Mouse (Mus musculus) stomach, embryonic 15.5 days (tissue): Measurements from ENCODE around the gene Smarcal1. TPM values are rescaled to one million over a fixed set of nuclear protein-coding genes. Genes with fewer than 3 reads are reported as not detected.

Experiments
- ATAC-seq: fragments of 200-750 bp; cut with Nextera tagmentation; 2 replicates; pipeline ENCODE4 v1.8.0; 2017; ENCODE audit warnings: low read depth, moderate number of reproducible peaks, moderate TSS enrichment; ENCODE audit not compliant: insufficient read depth, low FRiP score
- H3K27ac ChIP-seq: fragments of 300-500 bp; sonication (generic); 2 replicates; pipeline ENCODE4 v1.5.1; 2015; ENCODE audit warnings: mild to moderate bottlenecking, inconsistent platforms
- H3K27me3 ChIP-seq: fragments of 300-500 bp; sonication (generic); replicated peaks from 2 replicates; pipeline ENCODE4 v1.6.1; 2015; ENCODE audit warnings: inconsistent platforms
- H3K36me3 ChIP-seq: fragments of 300-500 bp; sonication (generic); 2 replicates; pipeline ENCODE4 v1.6.1; 2015; ENCODE audit warnings: inconsistent platforms
- H3K4me1 ChIP-seq: fragments of 300-500 bp; sonication (generic); 2 replicates; pipeline ENCODE4 v1.6.1; 2015; ENCODE audit warnings: inconsistent platforms
- H3K4me2 ChIP-seq: fragments of 300-500 bp; sonication (generic); 2 replicates; pipeline ENCODE4 v1.6.1; 2015; ENCODE audit warnings: mild to moderate bottlenecking, inconsistent platforms
- H3K4me3 ChIP-seq: fragments of 300-500 bp; sonication (generic); replicated peaks from 2 replicates; pipeline ENCODE4 v1.5.1; 2015; ENCODE audit warnings: inconsistent platforms
- H3K9ac ChIP-seq: fragments of 300-500 bp; sonication (generic); 2 replicates; pipeline ENCODE4 v1.6.1; 2015; ENCODE audit warnings: inconsistent platforms
- H3K9me3 ChIP-seq: fragments of 300-500 bp; sonication (generic); 2 replicates; pipeline ENCODE4 v1.6.1; 2016; ENCODE audit warnings: inconsistent platforms
- WGBS: fragments of 180-500 bp; shearing (Covaris S2); methylation state at CpG from one replicate; pipeline ENCODE4 v1.1.7; 2015; 5-methylcytosine and 5-hydroxymethylcytosine counted together
- polyA plus RNA-seq: library from polyadenylated mRNA; unstranded; fragments of >200 nt; fragmentation: Nextera tagmentation; extraction: Ambion mirVana; gene quantifications from 2 replicates; pipeline ENCODE4 v1.2.1, GENCODE M21; 2015

The Smarcal1 gene
- polyA plus RNA-seq, 1 experiment from 2014 or later = 18.2 TPM

DNA sequence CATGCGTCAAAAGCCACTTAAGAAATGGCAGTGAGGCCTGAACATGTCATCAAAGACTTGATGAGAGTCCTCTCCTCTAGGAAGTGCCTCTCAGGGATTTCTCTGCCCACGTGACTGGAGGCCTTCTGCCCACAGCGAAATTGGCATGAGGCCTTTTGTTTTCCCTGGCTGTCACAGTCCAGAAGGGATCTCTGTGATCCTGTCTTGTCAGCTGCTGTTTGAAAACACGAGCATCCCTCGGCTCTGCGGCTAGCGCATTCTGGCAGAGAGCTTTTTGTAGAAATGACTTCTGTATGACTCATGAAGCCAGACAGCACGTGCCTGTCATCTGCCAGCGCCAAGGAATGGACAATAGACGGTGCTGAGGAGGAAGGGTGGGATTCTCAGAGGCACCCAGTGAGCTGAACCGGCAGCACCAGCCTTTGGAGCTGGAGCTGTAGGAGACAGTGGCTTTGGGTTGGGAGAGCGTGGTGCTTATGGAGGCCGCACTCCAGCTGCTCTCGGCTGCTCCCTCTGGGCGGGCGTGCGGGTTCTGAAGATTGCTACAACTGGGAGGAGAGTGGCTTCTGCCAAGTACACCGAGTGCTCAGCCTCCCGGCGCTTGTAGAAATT is 10.4 kb downstream of the Smarcal1 start:
- 83% methylated on average over 20 of the region's 20 CpGs for WGBS
- Histone ChIP-seq H3K9ac (no peak overlapping the region), H3K27me3 (no peaks in the 10 kb centered on the region), H3K4me2 (no peak overlapping the region), H3K4me3 (no peak overlapping the region), H3K4me1 (no peaks in the 10 kb centered on the region), H3K27ac (no peak overlapping the region), H3K9me3 (no peaks in the 10 kb centered on the region), H3K36me3 (peaks cover 34% of the 10 kb centered on the region)
- peak; percentile 14; the same call in 1 of the 2 replicates for ATAC-seq

DNA sequence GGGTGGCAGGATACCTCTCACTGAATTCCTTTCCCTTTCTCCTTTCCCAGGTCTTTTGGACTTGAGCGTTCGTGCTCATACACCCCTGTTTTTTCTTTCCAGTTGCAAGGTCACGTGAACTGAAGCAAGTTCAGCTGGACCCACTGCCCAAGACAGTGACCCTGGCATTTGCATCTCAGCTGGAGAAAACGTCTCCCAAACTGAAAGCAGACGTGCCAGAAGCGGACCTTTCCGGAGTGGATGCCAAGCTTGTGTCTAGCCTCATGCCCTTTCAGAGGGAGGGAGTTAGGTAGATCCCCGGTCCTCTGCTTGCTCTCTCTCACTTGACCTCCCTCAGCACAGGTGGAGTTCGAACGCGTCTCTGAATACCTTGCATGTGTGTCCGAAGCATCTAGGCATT is 12.6 kb downstream of the Smarcal1 start:
- 0 out of 2 replicates have a peak, but pooled peaks cover 8% of the 10 kb centered on the region for H3K4me1 ChIP-seq
- H3K9ac ChIP-seq = no peak overlapping the region
- H3K4me2 ChIP-seq = no peak overlapping the region
- no peak for ATAC-seq
- no peaks in the 10 kb centered on the region for H3K9me3 ChIP-seq
- 91% methylated on average over 12 of the region's 12 CpGs for WGBS
- H3K4me3 ChIP-seq = no peak overlapping the region
- peaks cover 29% of the 10 kb centered on the region for H3K36me3 ChIP-seq
- no peaks in the 10 kb centered on the region for H3K27me3 ChIP-seq
- H3K27ac ChIP-seq = no peak overlapping the region

DNA sequence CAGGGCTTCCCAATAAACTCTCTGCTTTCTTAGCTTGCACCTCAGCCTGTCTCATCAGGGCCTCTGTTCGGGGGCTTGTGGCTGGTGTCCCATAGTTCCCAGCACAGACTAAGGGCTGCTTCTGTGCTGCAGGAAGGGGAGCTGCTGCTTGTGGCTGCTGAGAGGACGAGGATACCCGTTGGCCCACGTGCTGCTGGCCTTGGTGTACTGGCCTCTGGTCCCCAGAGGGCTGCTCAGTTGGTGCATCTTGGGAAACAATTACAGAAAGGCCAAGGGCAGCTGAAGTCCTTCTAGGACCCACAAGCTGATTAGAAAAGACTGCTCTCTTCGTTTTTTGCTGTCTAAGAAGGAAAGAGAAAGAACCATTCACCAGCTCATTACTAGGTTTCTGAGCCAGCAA is 13.2 kb downstream of the Smarcal1 start:
- Histone ChIP-seq H3K36me3 (peaks cover 27% of the 10 kb centered on the region), H3K4me2 (no peak overlapping the region), H3K4me3 (no peak overlapping the region), H3K27me3 (no peaks in the 10 kb centered on the region), H3K4me1 (0 out of 2 replicates have a peak, but pooled peaks cover 8% of the 10 kb centered on the region), H3K27ac (no peak overlapping the region), H3K9ac (no peak overlapping the region), H3K9me3 (no peaks in the 10 kb centered on the region)
- no peak for ATAC-seq
- WGBS = 73% methylated on average over 5 of the region's 5 CpGs

DNA sequence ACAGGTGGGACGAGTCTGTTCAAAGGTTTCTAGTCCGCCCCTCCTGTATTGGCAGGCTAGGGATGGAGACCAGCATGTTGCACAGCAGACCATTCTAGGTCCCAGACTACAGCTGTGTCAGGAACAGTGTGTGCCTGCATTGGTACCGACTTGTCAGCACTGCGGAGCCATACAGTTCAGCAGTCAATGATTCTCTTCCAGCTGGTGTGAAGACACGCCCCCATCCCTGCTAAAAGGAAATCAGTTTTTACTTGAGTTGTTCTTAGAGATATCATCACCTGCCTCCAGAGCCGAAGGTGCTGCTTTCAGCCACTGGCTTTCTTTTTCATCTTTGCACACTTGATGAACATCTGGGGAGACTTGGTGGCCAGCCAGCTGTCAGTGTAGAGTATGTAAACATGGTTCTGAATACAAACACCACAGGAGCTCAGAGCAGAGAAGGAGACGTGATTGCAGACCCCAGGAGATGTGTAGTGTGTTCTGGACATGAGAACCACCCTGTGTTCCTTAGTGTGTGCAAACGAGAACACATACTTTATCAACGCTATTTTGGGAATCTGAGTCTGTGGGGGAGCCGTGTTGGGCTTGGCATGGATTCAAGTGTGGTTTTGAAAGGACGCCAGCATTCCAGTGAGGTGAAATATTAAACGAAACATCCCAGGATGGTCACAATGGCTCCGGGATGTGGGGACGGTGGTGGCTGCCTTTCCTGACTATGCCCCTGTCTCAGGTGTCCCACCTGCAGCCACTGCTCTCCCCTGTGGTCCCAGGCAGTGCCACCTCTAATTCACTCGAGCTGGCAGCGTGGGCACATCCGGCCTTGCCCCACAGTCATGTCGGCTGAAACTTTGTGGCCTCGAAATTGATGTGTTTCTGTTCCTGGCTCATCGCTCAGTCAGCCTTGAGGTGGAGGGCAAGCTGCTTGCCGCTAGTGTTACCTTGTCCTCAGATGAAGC is 16.4 kb downstream of the Smarcal1 start:
- peak overlapping the region; percentile 24 for H3K27ac ChIP-seq

DNA sequence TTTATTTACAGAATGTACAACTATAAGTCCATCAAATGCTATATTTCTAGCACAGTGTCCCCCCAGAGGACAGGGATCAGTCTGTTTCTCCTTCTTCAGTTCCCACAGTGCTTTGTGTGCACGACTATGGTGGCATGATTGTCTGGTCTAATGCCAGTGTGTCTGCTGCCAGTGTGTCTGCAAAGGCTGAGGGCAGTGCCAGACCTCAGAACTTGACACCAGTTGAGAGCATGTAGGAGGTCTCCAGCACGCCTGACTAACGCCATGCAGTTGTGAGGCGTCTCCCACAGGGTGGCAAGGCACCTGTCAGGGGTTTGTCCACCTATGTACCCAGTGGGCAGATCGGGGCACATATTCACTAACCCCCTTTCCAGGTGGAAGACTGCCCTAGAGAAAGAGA is 17.7 kb downstream of the Smarcal1 start:
- no peak overlapping the region for H3K4me3 ChIP-seq
- peaks cover 20% of the 10 kb centered on the region for H3K36me3 ChIP-seq
- H3K9ac ChIP-seq = no peak overlapping the region
- H3K4me2 ChIP-seq = no peak overlapping the region
- 0 out of 2 replicates have a peak, but pooled peaks cover 8% of the 10 kb centered on the region for H3K4me1 ChIP-seq
- 90% methylated on average over 5 of the region's 5 CpGs for WGBS
- no peaks in the 10 kb centered on the region for H3K9me3 ChIP-seq
- H3K27ac ChIP-seq = no peak overlapping the region
- no peak for ATAC-seq
- H3K27me3 ChIP-seq = no peaks in the 10 kb centered on the region

More for the DNA sequence above, 16.4 kb downstream of the Smarcal1 start:
- Histone ChIP-seq H3K36me3 (peaks cover 20% of the 10 kb centered on the region), H3K9ac (no peak overlapping the region), H3K9me3 (no peaks in the 10 kb centered on the region), H3K27me3 (no peaks in the 10 kb centered on the region), H3K4me3 (no peak overlapping the region), H3K4me2 (no peak overlapping the region), H3K4me1 (0 out of 2 replicates have a peak, but pooled peaks cover 8% of the 10 kb centered on the region)
- 51% methylated on average over 21 of the region's 21 CpGs for WGBS
- ATAC-seq = no peak; the same call in 1 of the 2 replicates

DNA sequence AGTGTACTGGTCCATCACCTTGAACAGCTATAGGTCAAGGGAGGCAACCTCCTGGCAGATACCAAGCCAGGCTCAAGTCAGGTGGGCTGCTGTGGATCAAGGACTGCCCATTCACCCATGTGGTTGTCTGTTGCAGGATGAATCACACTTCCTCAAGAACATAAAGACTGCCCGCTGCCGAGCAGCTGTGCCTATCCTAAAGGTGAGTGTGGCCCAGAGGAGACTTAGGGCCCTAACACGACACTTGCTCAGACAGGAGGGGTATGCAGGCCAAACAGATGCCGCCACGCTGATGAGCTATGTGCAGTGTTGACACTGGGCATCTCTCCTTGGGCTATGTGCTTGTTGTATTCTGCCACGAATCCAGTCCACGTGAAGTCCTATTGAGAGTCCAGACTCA is 18.2 kb downstream of the Smarcal1 start:
- Histone ChIP-seq H3K27me3 (no peaks in the 10 kb centered on the region), H3K9ac (no peak overlapping the region), H3K4me3 (no peak overlapping the region), H3K36me3 (peaks cover 16% of the 10 kb centered on the region), H3K9me3 (no peaks in the 10 kb centered on the region), H3K4me1 (0 out of 2 replicates have a peak, but pooled peaks cover 8% of the 10 kb centered on the region), H3K27ac (no peak overlapping the region), H3K4me2 (no peak overlapping the region)
- ATAC-seq = no peak
- WGBS = 96% methylated on average over 7 of the region's 7 CpGs

DNA sequence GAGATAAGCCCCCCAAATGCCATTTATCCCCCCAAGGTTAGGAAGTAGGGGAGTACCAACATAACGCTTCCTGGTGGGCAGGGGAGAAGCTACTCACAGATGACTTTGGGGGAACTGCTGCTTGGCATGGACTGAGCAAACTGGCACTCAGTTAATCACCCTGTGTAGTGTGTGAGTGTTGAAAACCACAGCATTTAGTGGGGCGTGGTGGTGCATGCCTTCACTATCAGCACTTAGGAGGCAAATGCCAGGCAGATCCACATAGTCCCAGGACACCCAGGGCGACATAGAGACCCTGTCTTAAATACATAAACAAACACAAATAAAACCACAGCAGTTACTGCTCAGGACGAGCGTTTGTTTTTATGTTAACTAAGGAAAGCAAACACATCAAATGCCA is 19.1 kb downstream of the Smarcal1 start:
- Histone ChIP-seq H3K27ac (no peak overlapping the region), H3K27me3 (no peaks in the 10 kb centered on the region), H3K9ac (no peak overlapping the region), H3K4me3 (no peak overlapping the region), H3K36me3 (peaks cover 8% of the 10 kb centered on the region; the same call in 1 of the 2 replicates), H3K4me1 (0 out of 2 replicates have a peak, but pooled peaks cover 8% of the 10 kb centered on the region), H3K4me2 (no peak overlapping the region), H3K9me3 (no peaks in the 10 kb centered on the region)
- 68% methylated on average over 5 of the region's 5 CpGs for WGBS
- no peak for ATAC-seq

DNA sequence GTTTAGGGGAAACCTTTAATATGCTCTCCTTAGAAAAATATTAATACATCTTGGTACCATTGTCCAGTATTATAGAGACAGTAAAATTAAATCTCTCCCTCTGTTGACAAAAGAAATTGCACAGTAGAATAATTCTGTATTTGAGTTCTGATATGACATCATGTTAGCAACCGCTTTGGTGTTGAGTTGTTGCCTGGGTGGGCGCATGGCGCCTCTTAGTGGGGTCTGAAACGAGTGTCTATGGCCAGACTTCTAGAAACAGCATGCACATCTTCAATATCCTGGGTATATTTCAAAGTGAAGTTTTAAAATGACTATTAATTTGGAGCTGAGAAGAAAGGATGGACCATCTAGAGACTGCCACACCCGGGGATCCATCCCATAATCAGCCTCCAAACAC is 19.8 kb downstream of the Smarcal1 start:
- Histone ChIP-seq H3K9me3 (no peaks in the 10 kb centered on the region), H3K36me3 (peaks cover 8% of the 10 kb centered on the region; the same call in 1 of the 2 replicates), H3K4me3 (no peak overlapping the region), H3K27me3 (no peaks in the 10 kb centered on the region), H3K27ac (no peak overlapping the region), H3K9ac (no peak overlapping the region), H3K4me2 (no peak overlapping the region), H3K4me1 (0 out of 2 replicates have a peak, but pooled peaks cover 8% of the 10 kb centered on the region)
- 91% methylated on average over 5 of the region's 5 CpGs for WGBS
- no peak for ATAC-seq

DNA sequence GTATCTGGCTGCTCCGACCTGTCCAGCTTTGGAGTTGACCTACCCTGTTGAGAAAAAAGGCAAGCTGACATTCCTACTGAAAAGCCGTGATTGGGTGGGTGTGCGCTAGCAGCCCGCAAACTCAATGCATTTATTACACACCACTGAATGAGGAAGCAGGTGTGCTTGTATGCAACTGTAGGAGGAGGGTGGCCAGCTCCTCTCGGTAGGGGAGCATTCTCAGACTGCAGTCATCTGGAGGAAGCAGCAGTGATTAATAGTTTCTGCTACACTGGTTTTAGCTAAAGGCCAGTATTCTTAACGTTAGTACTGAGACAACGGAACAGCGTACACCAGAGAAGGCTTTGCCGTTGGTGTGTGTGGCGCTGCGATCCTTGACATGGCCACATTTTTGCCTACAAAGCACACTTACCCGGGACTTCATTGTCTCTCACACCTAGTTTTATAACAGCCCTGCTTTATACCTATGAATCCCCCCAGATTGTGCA is 23.2 kb downstream of the Smarcal1 start:
- no peak for ATAC-seq
- Histone ChIP-seq H3K36me3 (peaks cover 7% of the 10 kb centered on the region; the same call in 1 of the 2 replicates), H3K9me3 (no peaks in the 10 kb centered on the region), H3K27ac (no peak overlapping the region), H3K9ac (no peak overlapping the region), H3K4me2 (no peak overlapping the region), H3K4me3 (no peak overlapping the region), H3K4me1 (no peaks in the 10 kb centered on the region), H3K27me3 (no peaks in the 10 kb centered on the region)
- 82% methylated on average over 12 of the region's 12 CpGs for WGBS

DNA sequence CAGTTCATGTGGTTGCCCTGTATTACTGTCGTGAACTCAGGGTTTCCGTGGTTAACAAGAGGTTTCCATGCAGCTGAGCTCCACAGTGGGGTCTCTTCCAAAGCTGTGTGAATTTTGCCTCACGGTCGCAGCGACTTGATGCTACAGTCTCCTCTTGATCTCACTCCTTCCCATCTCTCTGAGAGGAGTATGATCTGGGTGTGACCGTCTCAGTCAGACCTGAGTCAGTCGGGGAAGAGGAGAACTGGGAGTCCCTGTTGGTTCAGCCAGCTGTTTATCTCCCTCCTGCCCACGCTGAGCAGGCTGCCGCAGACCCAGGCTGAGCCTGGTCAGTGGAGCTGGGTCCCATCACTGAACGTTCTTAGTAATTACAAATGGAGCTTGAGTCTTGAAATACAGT is 26.1 kb downstream of the Smarcal1 start:
- no peak overlapping the region for H3K4me2 ChIP-seq
- no peak overlapping the region for H3K9ac ChIP-seq
- WGBS = 83% methylated on average over 10 of the region's 10 CpGs
- no peaks in the 10 kb centered on the region for H3K9me3 ChIP-seq
- no peaks in the 10 kb centered on the region for H3K4me1 ChIP-seq
- peaks cover 21% of the 10 kb centered on the region; the same call in 1 of the 2 replicates for H3K36me3 ChIP-seq
- H3K27me3 ChIP-seq = no peaks in the 10 kb centered on the region
- ATAC-seq = no peak; the same call in 1 of the 2 replicates
- H3K27ac ChIP-seq = no peak overlapping the region
- no peak overlapping the region for H3K4me3 ChIP-seq

DNA sequence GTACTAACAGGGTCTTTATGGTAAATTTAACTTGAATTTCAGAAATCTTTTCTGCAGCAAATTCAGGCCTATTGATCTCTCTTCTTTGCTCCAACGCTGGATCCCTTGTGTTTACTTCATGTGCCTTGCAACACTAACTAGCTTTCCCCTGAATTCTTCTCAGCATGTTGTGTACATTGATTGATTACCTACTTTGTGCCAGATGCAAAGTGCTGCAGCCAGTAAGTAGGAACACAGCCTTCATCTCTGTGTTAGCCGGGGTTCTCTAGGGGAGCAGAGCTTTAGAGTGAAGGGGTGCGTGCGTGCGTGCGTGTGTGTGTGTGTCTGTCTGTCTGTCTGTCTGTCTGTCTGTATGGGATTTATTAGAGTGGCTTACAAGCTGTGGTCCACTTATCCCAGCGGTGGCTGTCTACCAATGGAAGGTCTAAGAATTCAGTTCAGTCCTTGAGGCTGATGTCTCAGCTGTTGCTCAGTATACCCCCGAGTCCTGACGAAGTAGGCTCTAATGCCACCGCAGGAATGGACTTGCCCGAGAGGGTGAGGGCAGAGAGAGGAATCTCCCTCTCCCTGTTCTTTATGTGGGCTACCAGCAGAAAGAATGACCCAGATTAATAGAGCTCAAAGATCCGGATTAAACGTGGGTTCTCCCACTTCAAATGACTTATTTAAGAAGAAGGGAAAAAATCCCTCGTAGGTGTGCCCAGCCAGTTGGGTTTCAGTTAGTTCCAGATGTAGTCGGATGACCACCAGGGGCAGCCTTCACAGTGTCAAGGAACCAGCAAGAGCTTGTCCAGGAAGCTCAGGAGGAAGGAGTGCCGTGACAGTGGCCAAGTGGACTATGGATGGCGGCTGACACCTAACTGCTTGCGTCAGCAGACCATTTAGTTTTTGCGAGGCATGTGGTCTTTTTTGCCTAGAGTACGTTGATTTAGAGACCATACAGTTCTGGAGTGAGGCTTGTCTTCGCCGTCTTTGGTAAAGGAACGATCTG is 27.1 kb downstream of the Smarcal1 start:
- no peak overlapping the region for H3K27ac ChIP-seq
- H3K27me3 ChIP-seq = no peaks in the 10 kb centered on the region
- no peak overlapping the region for H3K9ac ChIP-seq
- H3K4me3 ChIP-seq = no peak overlapping the region
- no peaks in the 10 kb centered on the region for H3K9me3 ChIP-seq
- no peaks in the 10 kb centered on the region for H3K4me1 ChIP-seq
- H3K4me2 ChIP-seq = no peak overlapping the region
- peaks cover 21% of the 10 kb centered on the region; the same call in 1 of the 2 replicates for H3K36me3 ChIP-seq
- ATAC-seq = no peak
- WGBS = 77% methylated on average over 23 of the region's 23 CpGs
